Comparison of ENCODE assay signal across 8 mouse cellular contexts in genomic region chr4:129876831-129877764, GRCm38 (mm10). TPM values are rescaled to one million over a fixed set of nuclear protein-coding genes. Genes with fewer than 3 reads are reported as not detected.
DNase-seq lines count a peak whose midpoint lies in the region; ATAC-seq lines count a peak whose summit lies in the region.

No protein-coding gene starts in this region.

- ATAC-seq in intestine, embryonic 14.5 days (replicated peaks; ENCODE audit: low FRiP score, low TSS enrichment, low read depth): peak; percentile 73
- ATAC-seq in megakaryocyte progenitor cell, adult 5-6 weeks (replicated peaks; ENCODE audit: poor library complexity): peak; percentile 90

- H3K4me1 ChIP-seq in intestine, embryonic 14.5 days (replicated peaks; ENCODE audit: control insufficient read depth, insufficient read depth, low read length): peaks cover 19% of the 10 kb centered on the region

- WGBS in intestine, embryonic 14.5 days: 8% methylated on average over 21 of the region's 21 CpGs

- no peaks in the 10 kb centered on the region for H3K36me3 ChIP-seq in intestine, embryonic 14.5 days (ENCODE audit: control insufficient read depth, insufficient read depth, low read length)

- H3K27ac ChIP-seq in intestine, embryonic 14.5 days (ENCODE audit: low read depth): peak overlapping the region; percentile 76

- no peaks in the 10 kb centered on the region for H3K27me3 ChIP-seq in intestine, embryonic 14.5 days (replicated peaks; ENCODE audit: control insufficient read depth, insufficient read depth, low read length)

- no peaks in the 10 kb centered on the region for H3K9me3 ChIP-seq in intestine, embryonic 14.5 days (ENCODE audit: control insufficient read depth, low read length)

- peak overlapping the region; percentile 10; the same call in 1 of the 2 replicates for H3K4me3 ChIP-seq in intestine, embryonic 14.5 days (ENCODE audit: low read depth, low read length)

- peak; percentile 73 for DNase-seq in adrenal gland, adult 8-10 months
- DNase-seq in embryo, embryonic 10.5 days (ENCODE audit: low spot score): peak; percentile 89
- peak; percentile 55 to 67 for DNase-seq in gastrocnemius, postnatal 36 days
- peak; percentile 86 for DNase-seq in intestine, embryonic 14.5 days (ENCODE audit: low spot score)
- DNase-seq in left cerebral cortex, postnatal 14 days (ENCODE audit: low spot score in 2 of 2): peak; percentile 65 to 70
- peak; percentile 64 for DNase-seq in right cerebral cortex, postnatal 25 days
- peak; percentile 61 to 66 for DNase-seq in urinary bladder, postnatal 4 days (ENCODE audit: low spot score in 2 of 2)

- H3K9ac ChIP-seq in intestine, embryonic 14.5 days (ENCODE audit: low read length): peak overlapping the region; percentile 31

- peak overlapping the region; percentile 51 for H3K4me2 ChIP-seq in intestine, embryonic 14.5 days (ENCODE audit: low read length)

- intact Hi-C loops in gastrocnemius, postnatal 36 days (cut with DNase I): no loop called here
- intact Hi-C loops in left cerebral cortex, postnatal 14 days (cut with DNase I): no loop called here

RNA-seq across cellular contexts. Expression of gene Spocd1, which starts 52.0 kb away (rescaled TPM):
- 1 to 10 TPM; 1.2 to 2.7 (median 2.1) TPM for total RNA-seq in adrenal gland, adult 8-10 months (2022)
- not detected for total RNA-seq in gastrocnemius, postnatal 36 days (2021)
- 0.15 TPM in 1 of 2 replicates, not detected in the other for polyA plus RNA-seq in intestine, embryonic 14.5 days (2014; fragmentation: Nextera tagmentation; extraction: Ambion mirVana)
- total RNA-seq in left cerebral cortex, postnatal 14 days (2021): under 1 TPM; 0.15 to 0.68 TPM
- 0.05 and 0.49 TPM in 2 replicates for total RNA-seq in megakaryocyte progenitor cell, adult 5-6 weeks (2015)
- total RNA-seq in megakaryocyte progenitor cell, adult 5-6 weeks (2017): 0.04 and 0.81 TPM in 2 replicates

Comparison
In these comparisons a context has a peak if more than half of its experiments do, and no peak if none do; other contexts are left out.
1. Peak in every context shown above with its lines: DNase-seq, ATAC-seq, H3K4me3 ChIP-seq and H3K27ac ChIP-seq.